Mouse (Mus musculus): ENCODE measurements around the gene Grb2.

DNA sequence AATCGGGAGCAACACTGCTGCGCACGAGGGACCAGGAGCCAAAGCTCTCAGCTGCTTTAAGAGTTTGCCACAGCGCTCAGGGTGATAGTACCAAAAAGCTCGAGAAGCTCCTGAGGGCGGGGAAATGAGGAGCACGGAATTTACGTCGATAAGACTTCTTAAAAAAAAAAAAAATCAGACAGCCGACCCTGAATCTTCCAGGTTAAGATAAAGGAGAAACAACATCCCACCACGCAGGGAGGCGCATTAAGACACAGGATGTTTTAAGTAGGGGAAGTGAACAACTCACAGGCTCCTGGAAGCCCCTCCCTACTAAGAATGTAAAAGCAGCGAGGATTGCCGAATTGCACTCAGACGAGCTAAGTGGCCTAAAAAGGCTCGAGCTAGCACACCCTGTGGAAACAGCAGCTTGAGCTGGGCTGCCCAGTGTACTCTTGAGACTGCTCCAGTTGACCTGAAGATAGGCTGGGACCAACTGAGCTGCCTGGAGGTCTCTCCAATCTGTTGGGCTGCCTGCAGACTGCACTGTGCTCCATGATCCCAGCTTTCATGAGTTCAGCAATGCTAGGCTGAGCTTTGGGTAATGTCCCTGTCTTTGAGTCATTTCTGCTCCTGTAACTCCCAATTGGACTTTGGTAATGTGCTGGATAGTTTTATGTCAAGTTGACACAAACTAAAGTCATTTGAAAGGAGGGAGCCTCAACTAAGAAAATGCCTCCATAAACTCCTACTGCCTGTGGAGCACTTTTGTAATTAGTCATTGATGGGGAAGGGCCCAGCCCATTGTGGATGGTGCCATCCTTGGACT lies 95.1 kb downstream of the Grb2 start:
- TF ChIP-seq EP300 (IDR thresholded peaks at IDR 0.05; ENCODE audit: insufficient read depth, low read depth, low read length): no peak
- TF ChIP-seq CTCF (IDR thresholded peaks at IDR 0.05): no peak
- TF ChIP-seq POLR2A (IDR thresholded peaks at IDR 0.05; ENCODE audit: insufficient read depth, low read depth, low read length): no peak
